Mouse (Mus musculus) neural tube, embryonic 15.5 days (tissue): ENCODE measurements around the gene Wdfy3. TPM values are rescaled to one million over a fixed set of nuclear protein-coding genes. Genes with fewer than 3 reads are reported as not detected.

Experiments used
- ATAC-seq: fragments of 200-750 bp; cut with Nextera tagmentation; 2 replicates; pipeline ENCODE4 v1.8.0; 2017; ENCODE audit warnings: mild to moderate bottlenecking, moderate TSS enrichment, moderate library complexity; ENCODE audit not compliant: low FRiP score
- H3K27ac ChIP-seq: fragments of 300-500 bp; sonication (generic); replicated peaks from 2 replicates; pipeline ENCODE4 v1.5.1; 2015; ENCODE audit warnings: mild to moderate bottlenecking, inconsistent platforms
- H3K27me3 ChIP-seq: fragments of 300-500 bp; sonication (generic); replicated peaks from 2 replicates; pipeline ENCODE4 v1.6.1; 2015; ENCODE audit warnings: inconsistent platforms
- H3K36me3 ChIP-seq: fragments of 300-500 bp; sonication (generic); 2 replicates; pipeline ENCODE4 v1.6.1; 2015; ENCODE audit warnings: inconsistent platforms
- H3K4me1 ChIP-seq: fragments of 300-500 bp; sonication (generic); 2 replicates; pipeline ENCODE4 v1.6.1; 2015; ENCODE audit warnings: inconsistent platforms
- H3K4me2 ChIP-seq: fragments of 300-500 bp; sonication (generic); 2 replicates; pipeline ENCODE4 v1.6.1; 2015; ENCODE audit warnings: inconsistent platforms, mild to moderate bottlenecking, moderate library complexity
- H3K4me3 ChIP-seq: fragments of 300-500 bp; sonication (generic); replicated peaks from 2 replicates; pipeline ENCODE4 v1.5.1; 2015; ENCODE audit warnings: mild to moderate bottlenecking, inconsistent platforms
- H3K9ac ChIP-seq: fragments of 300-500 bp; sonication (generic); replicated peaks from 2 replicates; pipeline ENCODE4 v1.6.1; 2015; ENCODE audit warnings: mild to moderate bottlenecking, inconsistent platforms
- H3K9me3 ChIP-seq: fragments of 300-500 bp; sonication (generic); replicated peaks from 2 replicates; pipeline ENCODE4 v1.6.1; 2016; ENCODE audit warnings: inconsistent platforms
- WGBS: fragments of 180-500 bp; shearing (Covaris S2); methylation state at CpG from one replicate; pipeline ENCODE4 v1.1.7; 2015; ENCODE audit warnings: mixed read lengths; 5-methylcytosine and 5-hydroxymethylcytosine counted together
- polyA plus RNA-seq: library from polyadenylated mRNA; unstranded; fragments of >200 nt; fragmentation: Nextera tagmentation; extraction: Ambion mirVana; gene quantifications from 2 replicates; pipeline ENCODE4 v1.2.1, GENCODE M21; 2015

The Wdfy3 gene
- polyA plus RNA-seq, 1 experiment from 2014 or later, result 22.9 TPM

GRCm38 (mm10) chr5:101822311-101822670, 247.4 kb downstream of the Wdfy3 start:
- H3K27me3 ChIP-seq, result no peaks in the 10 kb centered on the region
- no peak overlapping the region for H3K9ac ChIP-seq
- WGBS, result 63% methylated on average over 6 of the region's 6 CpGs
- ATAC-seq, result no peak
- no peak overlapping the region for H3K4me2 ChIP-seq
- no peak overlapping the region for H3K4me3 ChIP-seq
- H3K27ac ChIP-seq, result no peak overlapping the region
- no peaks in the 10 kb centered on the region for H3K36me3 ChIP-seq
- peaks cover 15% of the 10 kb centered on the region for H3K4me1 ChIP-seq
- H3K9me3 ChIP-seq, result no peaks in the 10 kb centered on the region

- no peak for ATAC-seq
- Histone ChIP-seq H3K27me3 (no peaks in the 10 kb centered on the region), H3K4me2 (no peak overlapping the region), H3K36me3 (no peaks in the 10 kb centered on the region), H3K27ac (no peak overlapping the region), H3K4me1 (peaks cover 13% of the 10 kb centered on the region), H3K4me3 (no peak overlapping the region), H3K9me3 (no peaks in the 10 kb centered on the region), H3K9ac (no peak overlapping the region)
- 75% methylated on average over 17 of the region's 17 CpGs for WGBS
Observed at GRCm38 (mm10) chr5:101821491-101822310, 248.0 kb downstream of the Wdfy3 start.

DNA sequence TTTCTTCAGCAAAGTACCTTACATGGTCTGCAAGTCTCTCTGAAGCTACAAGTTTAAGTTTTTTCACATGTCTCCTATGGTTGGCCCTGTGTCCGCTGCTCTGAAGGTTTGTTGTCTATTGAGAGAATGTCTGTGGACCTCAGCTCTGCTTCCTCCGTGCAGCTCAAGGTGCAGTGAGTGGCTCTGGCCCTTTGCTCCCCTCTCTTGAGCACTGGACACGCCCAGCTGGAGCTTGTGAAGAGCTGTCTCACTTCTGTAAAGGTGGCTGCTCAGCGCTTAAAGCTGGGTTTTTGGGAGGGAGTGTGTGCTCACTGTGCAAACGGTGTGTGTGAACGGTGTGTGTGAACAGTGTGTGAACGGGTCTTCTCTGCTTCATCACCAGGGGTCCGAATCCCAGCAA, 248.7 kb downstream of the Wdfy3 start:
- H3K27me3 ChIP-seq, result no peaks in the 10 kb centered on the region
- peaks cover 7% of the 10 kb centered on the region for H3K4me1 ChIP-seq
- H3K36me3 ChIP-seq, result no peaks in the 10 kb centered on the region
- ATAC-seq, result no peak
- no peaks in the 10 kb centered on the region for H3K9me3 ChIP-seq
- H3K27ac ChIP-seq, result no peak overlapping the region
- WGBS, result 71% methylated on average over 8 of the region's 8 CpGs
- H3K4me2 ChIP-seq, result no peak overlapping the region
- no peak overlapping the region for H3K9ac ChIP-seq
- no peak overlapping the region for H3K4me3 ChIP-seq

- no peaks in the 10 kb centered on the region for H3K36me3 ChIP-seq
- ATAC-seq, result no peak
Observed at GRCm38 (mm10) chr5:101819844-101820243, 249.9 kb downstream of the Wdfy3 start.

DNA sequence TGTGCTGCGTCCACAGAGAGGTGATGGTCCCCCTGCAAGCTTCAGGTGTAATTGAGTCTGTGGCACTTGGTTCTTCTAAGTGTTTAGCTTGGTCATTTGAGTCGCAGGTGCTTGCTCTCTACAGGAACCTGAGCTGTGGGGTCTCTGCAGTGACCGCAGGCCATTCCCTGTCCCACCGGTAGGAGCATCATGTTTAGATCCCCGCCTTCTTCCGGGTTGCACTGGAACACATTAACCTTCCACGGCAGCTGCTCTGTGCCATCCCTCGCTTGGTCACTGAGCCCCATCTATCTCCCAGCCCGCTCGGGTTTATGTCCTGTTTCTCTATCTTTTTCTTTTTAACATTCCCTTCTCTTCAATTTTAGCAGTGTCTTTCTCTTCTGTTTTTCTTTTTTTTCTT, 250.5 kb downstream of the Wdfy3 start:
- no peaks in the 10 kb centered on the region for H3K27me3 ChIP-seq
- H3K9me3 ChIP-seq, result no peaks in the 10 kb centered on the region
- no peak overlapping the region for H3K4me2 ChIP-seq
- no peaks in the 10 kb centered on the region for H3K36me3 ChIP-seq
- ATAC-seq, result no peak
- H3K4me3 ChIP-seq, result no peak overlapping the region
- WGBS, result 59% methylated on average over 10 of the region's 10 CpGs
- H3K27ac ChIP-seq, result no peak overlapping the region
- H3K4me1 ChIP-seq, result no peaks in the 10 kb centered on the region
- no peak overlapping the region for H3K9ac ChIP-seq

More at GRCm38 (mm10) chr5:101819844-101820243, 249.9 kb downstream of the Wdfy3 start:
- H3K27ac ChIP-seq, result no peak overlapping the region
- no peak overlapping the region for H3K4me3 ChIP-seq
- no peaks in the 10 kb centered on the region for H3K4me1 ChIP-seq
- no peak overlapping the region for H3K4me2 ChIP-seq
- no peak overlapping the region for H3K9ac ChIP-seq
- WGBS, result 23% methylated on average over 7 of the region's 7 CpGs
- H3K9me3 ChIP-seq, result no peaks in the 10 kb centered on the region
- no peaks in the 10 kb centered on the region for H3K27me3 ChIP-seq

DNA sequence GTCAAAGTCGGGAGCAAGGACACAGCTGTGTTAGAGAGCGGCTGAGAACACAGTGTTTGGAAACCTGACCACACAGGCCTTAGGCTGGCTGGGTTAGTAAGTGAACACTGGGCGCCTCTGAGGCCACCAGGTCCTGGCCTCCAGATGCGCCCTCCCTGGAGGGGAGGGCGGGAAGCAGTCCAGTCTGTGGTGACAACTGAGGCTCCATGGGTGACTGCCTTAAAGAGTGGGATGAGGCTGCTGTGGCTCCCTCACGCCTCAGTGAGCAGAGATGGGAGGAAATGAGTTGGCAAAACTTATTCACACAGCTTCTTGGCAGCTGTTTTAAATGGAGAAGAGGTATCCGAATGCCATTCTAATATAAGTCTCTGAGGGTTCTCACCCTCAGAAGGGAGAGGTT, 252.9 kb downstream of the Wdfy3 start:
- ATAC-seq, result no peak
- no peaks in the 10 kb centered on the region for H3K4me1 ChIP-seq
- no peaks in the 10 kb centered on the region for H3K27me3 ChIP-seq
- 73% methylated on average over 7 of the region's 7 CpGs for WGBS
- no peak overlapping the region for H3K27ac ChIP-seq
- H3K9ac ChIP-seq, result no peak overlapping the region
- H3K4me3 ChIP-seq, result no peak overlapping the region
- H3K9me3 ChIP-seq, result no peaks in the 10 kb centered on the region
- H3K4me2 ChIP-seq, result no peak overlapping the region
- no peaks in the 10 kb centered on the region for H3K36me3 ChIP-seq

DNA sequence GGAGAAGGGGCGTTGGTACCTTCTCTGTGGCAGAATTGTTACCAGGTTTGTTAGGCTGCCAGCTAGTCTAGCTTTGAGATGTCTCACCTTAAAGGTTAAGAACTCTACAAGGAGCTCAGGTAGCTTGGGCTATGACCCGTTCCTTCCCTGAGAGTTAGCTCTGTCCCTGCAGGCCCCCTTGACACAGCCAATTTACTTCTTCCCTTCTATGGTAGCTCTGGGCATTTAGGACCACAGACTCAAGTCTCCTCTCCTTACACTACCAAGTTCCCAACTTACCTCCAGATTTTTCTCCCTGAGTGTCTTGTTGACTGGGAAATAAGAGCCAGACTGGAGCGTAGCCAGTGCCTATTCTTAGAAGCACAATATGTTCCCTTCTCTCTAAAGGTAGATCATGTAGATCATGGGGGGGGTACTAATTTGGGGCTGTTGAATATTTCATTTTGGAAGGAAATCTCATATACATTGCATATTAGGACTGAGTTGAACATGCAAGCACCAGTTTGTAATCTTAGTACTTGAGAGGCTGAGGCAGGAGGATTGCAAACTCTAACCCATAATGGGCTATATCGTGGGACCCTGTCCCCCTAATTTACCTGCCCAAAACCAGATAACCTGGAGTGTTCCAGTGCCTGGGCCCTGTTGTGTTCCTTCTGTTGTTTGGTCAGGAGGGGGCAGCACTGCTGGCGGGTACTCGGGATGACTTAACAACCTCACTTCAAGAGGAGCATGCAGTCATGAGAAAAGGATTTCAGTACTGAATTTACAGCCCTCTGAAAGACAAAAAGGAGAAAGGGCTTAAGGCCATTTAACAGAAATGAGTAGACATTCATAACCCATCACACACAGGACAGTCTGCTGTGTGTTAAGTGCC, 258.2 kb downstream of the Wdfy3 start:
- H3K4me3 ChIP-seq, result no peak overlapping the region
- no peaks in the 10 kb centered on the region for H3K36me3 ChIP-seq
- no peak overlapping the region for H3K9ac ChIP-seq
- no peak for ATAC-seq
- 90% methylated on average over 6 of the region's 6 CpGs for WGBS
- no peak overlapping the region for H3K4me2 ChIP-seq
- no peak overlapping the region for H3K27ac ChIP-seq
- H3K9me3 ChIP-seq, result no peaks in the 10 kb centered on the region
- H3K4me1 ChIP-seq, result no peaks in the 10 kb centered on the region
- no peaks in the 10 kb centered on the region for H3K27me3 ChIP-seq

DNA sequence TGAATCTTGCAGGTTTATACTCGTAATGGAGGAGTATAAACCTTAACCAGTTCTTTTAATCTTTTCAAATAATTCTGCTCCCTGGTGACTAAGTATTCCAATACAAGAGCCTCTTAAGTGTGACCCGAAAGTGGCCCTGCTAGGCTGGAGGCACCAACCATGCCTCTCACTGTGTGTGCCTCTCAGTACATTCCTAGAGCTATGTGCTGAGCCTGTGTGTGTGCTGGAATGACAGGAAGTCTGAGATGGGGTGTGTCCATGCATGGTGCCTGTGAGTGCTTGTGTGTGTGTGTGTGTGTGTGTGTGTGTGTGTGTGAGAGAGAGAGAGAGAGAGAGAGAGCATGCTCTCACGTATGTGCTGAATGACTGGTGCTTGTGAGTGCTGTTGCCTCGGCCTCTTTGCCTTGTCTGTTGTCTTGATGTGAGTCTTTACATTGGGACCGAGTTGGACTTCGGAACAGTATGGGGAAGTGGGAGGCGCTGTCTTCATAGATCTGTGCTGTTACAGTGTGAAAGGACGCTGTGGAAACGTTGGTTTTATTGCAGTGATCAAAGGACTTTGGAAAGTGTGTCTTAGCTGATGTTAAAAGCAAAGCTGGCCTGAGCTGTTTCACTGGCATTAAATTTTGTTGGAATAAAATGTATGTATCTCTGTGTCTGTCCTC, 267.2 kb downstream of the Wdfy3 start:
- Histone ChIP-seq H3K4me1 (peaks cover 6% of the 10 kb centered on the region; the same call in 1 of the 2 replicates), H3K27me3 (no peaks in the 10 kb centered on the region), H3K36me3 (no peaks in the 10 kb centered on the region), H3K4me2 (no peak overlapping the region), H3K27ac (no peak overlapping the region), H3K9me3 (no peaks in the 10 kb centered on the region), H3K4me3 (no peak overlapping the region), H3K9ac (no peak overlapping the region)
- no peak for ATAC-seq
- WGBS, result 73% methylated on average over 9 of the region's 9 CpGs

GRCm38 (mm10) chr5:101801891-101802290, 267.8 kb downstream of the Wdfy3 start:
- ATAC-seq, result no peak
- Histone ChIP-seq H3K4me2 (no peak overlapping the region), H3K9me3 (no peaks in the 10 kb centered on the region), H3K9ac (no peak overlapping the region), H3K4me3 (no peak overlapping the region), H3K36me3 (no peaks in the 10 kb centered on the region), H3K4me1 (peaks cover 6% of the 10 kb centered on the region; the same call in 1 of the 2 replicates), H3K27me3 (no peaks in the 10 kb centered on the region), H3K27ac (no peak overlapping the region)
- WGBS, result 77% methylated on average over 2 of the region's 2 CpGs

- no peaks in the 10 kb centered on the region for H3K9me3 ChIP-seq
- no peak overlapping the region for H3K27ac ChIP-seq
- H3K36me3 ChIP-seq, result no peaks in the 10 kb centered on the region
- no peak overlapping the region for H3K9ac ChIP-seq
- H3K4me2 ChIP-seq, result no peak overlapping the region
- H3K27me3 ChIP-seq, result no peaks in the 10 kb centered on the region
- H3K4me1 ChIP-seq, result no peaks in the 10 kb centered on the region
- WGBS, result 81% methylated on average over 4 of the region's 4 CpGs
- no peak overlapping the region for H3K4me3 ChIP-seq
- ATAC-seq, result no peak
Observed at GRCm38 (mm10) chr5:101792665-101793064, 277.1 kb downstream of the Wdfy3 start.

- H3K4me2 ChIP-seq, result no peak overlapping the region
- WGBS, result 72% methylated on average over 5 of the region's 5 CpGs
- ATAC-seq, result no peak
Observed at GRCm38 (mm10) chr5:101790560-101790959, 279.2 kb downstream of the Wdfy3 start.

More at GRCm38 (mm10) chr5:101790560-101790959, 279.2 kb downstream of the Wdfy3 start:
- H3K27ac ChIP-seq, result no peak overlapping the region
- no peak overlapping the region for H3K4me3 ChIP-seq
- H3K36me3 ChIP-seq, result no peaks in the 10 kb centered on the region
- no peaks in the 10 kb centered on the region for H3K4me1 ChIP-seq
- H3K27me3 ChIP-seq, result no peaks in the 10 kb centered on the region
- no peaks in the 10 kb centered on the region for H3K9me3 ChIP-seq
- H3K9ac ChIP-seq, result no peak overlapping the region
